Mouse (Mus musculus): ENCODE results near the gene Zdhhc19. TPM values are rescaled to one million over a fixed set of nuclear protein-coding genes. Genes with fewer than 3 reads are reported as not detected.

Zdhhc19 gene
- total and polyA plus RNA-seq, 3 experiments, result 0.58 to 1.4 TPM; not detected in 1

DNA sequence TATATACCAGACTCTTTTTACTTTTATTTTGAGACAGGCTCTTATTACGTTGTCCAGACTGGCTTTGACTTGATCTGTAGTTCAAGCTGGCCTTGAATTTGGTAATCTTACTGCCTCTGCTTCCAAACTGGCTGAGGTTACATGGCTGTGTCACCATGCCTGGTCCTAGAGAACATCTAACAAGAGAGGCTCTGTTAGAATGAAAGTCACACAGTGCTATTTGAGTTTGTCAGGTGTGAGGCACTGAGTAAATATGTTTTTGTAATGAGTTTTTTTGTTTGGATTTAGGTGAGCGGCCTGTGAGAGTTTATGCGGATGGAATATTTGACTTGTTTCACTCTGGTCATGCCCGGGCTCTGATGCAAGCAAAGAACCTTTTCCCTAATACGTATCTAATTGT is 34.4 kb upstream of the Zdhhc19 start:
- no peaks in the 10 kb centered on the region for H3K27me3 ChIP-seq (ENCODE audit: control insufficient read depth in 1 of 2, insufficient read depth in 2 of 2, low read length in 2 of 2)
- H3K9me3 ChIP-seq (replicated peaks; ENCODE audit: insufficient read depth, low read length), result no peaks in the 10 kb centered on the region
- TF ChIP-seq UBTF (IDR thresholded peaks at IDR 0.05; ENCODE audit: borderline replicate concordance, insufficient read depth, low read depth, low read length) (no peak), TCF12 (IDR thresholded peaks at IDR 0.05; ENCODE audit: low read depth, low read length) (no peak), POLR2A (IDR thresholded peaks at IDR 0.05; ENCODE audit: control insufficient read depth in 1 of 2, insufficient read depth in 1 of 2, low read depth in 1 of 2, low read length in 2 of 2, poor library complexity in 1 of 2) (no peak), MAX (IDR thresholded peaks at IDR 0.05; ENCODE audit: low read length) (no peak), SIN3A (IDR thresholded peaks at IDR 0.05; ENCODE audit: low read length) (no peak), USF1 (IDR thresholded peaks at IDR 0.05; ENCODE audit: low read depth, low read length) (no peak), BHLHE40 (IDR thresholded peaks at IDR 0.05; ENCODE audit: borderline replicate concordance, low read depth, low read length) (no peak), POLR2AphosphoS5 (IDR thresholded peaks at IDR 0.05; ENCODE audit: borderline replicate concordance, low read depth, low read length) (no peak), ZMIZ1 (IDR thresholded peaks at IDR 0.05; ENCODE audit: low read depth, low read length) (no peak), CHD1 (IDR thresholded peaks at IDR 0.05; ENCODE audit: low read depth, low read length) (no peak), RCOR1 (IDR thresholded peaks at IDR 0.05; ENCODE audit: low read depth, low read length) (no peak), TBP (IDR thresholded peaks at IDR 0.05; ENCODE audit: low read depth, low read length) (no peak), CHD2 (IDR thresholded peaks at IDR 0.05; ENCODE audit: low read length) (no peak), RAD21 (IDR thresholded peaks at IDR 0.05; ENCODE audit: low read depth, low read length) (no peak), KAT2A (conservative IDR thresholded peaks at IDR 0.05; ENCODE audit: low read depth, low read length) (no peak)
- H3K4me1 ChIP-seq (ENCODE audit: control insufficient read depth in 1 of 2, insufficient read depth in 2 of 2, low read length in 2 of 2), result peaks cover 9% of the 10 kb centered on the region in 2 experiments
- no peak overlapping the region for H3K9ac ChIP-seq (ENCODE audit: control insufficient read depth, low read depth, low read length, poor library complexity, severe bottlenecking)
- DNase-seq (ENCODE audit: low read depth, low spot score), result no peak
- H3K27ac ChIP-seq (ENCODE audit: control insufficient read depth, low read depth, low read length), result no peak overlapping the region
- H3K79me2 ChIP-seq (ENCODE audit: control insufficient read depth, insufficient read depth, low read length, poor library complexity), result no peaks in the 10 kb centered on the region
- no peak overlapping the region for H3K4me3 ChIP-seq (ENCODE audit: control insufficient read depth in 1 of 2, insufficient read depth in 1 of 2, low read depth in 2 of 2, low read length in 2 of 2)
- peaks cover 4 to 14% of the 10 kb centered on the region in 2 experiments; a peak in 3 of 4 replicates for H3K36me3 ChIP-seq (ENCODE audit: control insufficient read depth in 1 of 2, insufficient read depth in 2 of 2, low read length in 2 of 2)

DNA sequence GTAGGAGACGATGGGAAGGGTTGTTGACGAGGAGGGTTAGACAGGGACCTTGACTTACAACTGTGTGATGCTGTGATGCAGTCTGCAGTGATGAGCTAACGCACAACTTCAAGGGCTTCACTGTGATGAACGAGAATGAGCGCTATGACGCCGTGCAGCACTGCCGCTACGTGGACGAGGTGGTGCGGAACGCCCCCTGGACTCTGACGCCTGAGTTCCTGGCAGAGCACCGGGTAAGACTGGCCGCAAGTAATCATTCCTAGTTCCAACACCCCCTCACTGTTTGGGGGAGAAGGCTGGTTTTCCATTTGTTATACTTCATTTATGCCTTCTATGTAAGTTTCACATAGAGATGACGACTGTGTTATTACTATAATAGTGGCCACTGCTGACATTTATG is 33.1 kb upstream of the Zdhhc19 start:
- Histone ChIP-seq H3K27me3 (ENCODE audit: control insufficient read depth in 1 of 2, insufficient read depth in 2 of 2, low read length in 2 of 2) (no peaks in the 10 kb centered on the region), H3K36me3 (ENCODE audit: control insufficient read depth in 1 of 2, insufficient read depth in 2 of 2, low read length in 2 of 2) (peaks cover 8 to 10% of the 10 kb centered on the region in 2 experiments)
- TF ChIP-seq SMC3 (IDR thresholded peaks at IDR 0.05; ENCODE audit: low read depth, low read length) (no peak), MYC (IDR thresholded peaks at IDR 0.05; ENCODE audit: low read depth, low read length) (no peak), HCFC1 (IDR thresholded peaks at IDR 0.05; ENCODE audit: low read depth, low read length) (no peak), NRF1 (IDR thresholded peaks at IDR 0.05; ENCODE audit: insufficient read depth, low read depth, low read length, poor library complexity, severe bottlenecking) (no peak), UBTF (IDR thresholded peaks at IDR 0.05; ENCODE audit: borderline replicate concordance, insufficient read depth, low read depth, low read length) (no peak), POLR2AphosphoS2 (IDR thresholded peaks at IDR 0.05; ENCODE audit: low read length) (no peak), USF1 (IDR thresholded peaks at IDR 0.05; ENCODE audit: low read depth, low read length) (no peak), TAL1 (IDR thresholded peaks at IDR 0.05; ENCODE audit: low read length) (no peak), POLR2A (IDR thresholded peaks at IDR 0.05; ENCODE audit: control insufficient read depth in 1 of 2, insufficient read depth in 1 of 2, low read depth in 1 of 2, low read length in 2 of 2, poor library complexity in 1 of 2) (no peak)

More for the DNA sequence above, 33.1 kb upstream of the Zdhhc19 start:
- Histone ChIP-seq H3K9ac (ENCODE audit: control insufficient read depth, low read depth, low read length, poor library complexity, severe bottlenecking) (no peak overlapping the region), H3K4me1 (ENCODE audit: control insufficient read depth in 1 of 2, insufficient read depth in 2 of 2, low read length in 2 of 2) (peaks cover 4 to 5% of the 10 kb centered on the region in 2 experiments), H3K27ac (ENCODE audit: control insufficient read depth, low read depth, low read length) (no peak overlapping the region), H3K9me3 (replicated peaks; ENCODE audit: insufficient read depth, low read length) (no peaks in the 10 kb centered on the region), H3K4me3 (ENCODE audit: control insufficient read depth in 1 of 2, insufficient read depth in 1 of 2, low read depth in 2 of 2, low read length in 2 of 2) (no peak overlapping the region), H3K79me2 (ENCODE audit: control insufficient read depth, insufficient read depth, low read length, poor library complexity) (no peaks in the 10 kb centered on the region)
- no peak for DNase-seq (ENCODE audit: low read depth, low spot score)

All from MEL (cell line).